Comparison of ENCODE assay signal across 11 mouse cellular contexts in genomic region chr5:114541656-114542445, GRCm38 (mm10). TPM values are rescaled to one million over a fixed set of nuclear protein-coding genes. Genes with fewer than 3 reads are reported as not detected.
DNase-seq lines count a peak whose midpoint lies in the region; ATAC-seq and TF ChIP-seq lines count a peak whose summit lies in the region.
"Had no signal": no experiment of that assay in that cellular context is flagged by ENCODE, and none has a peak within 500 bp of the region (broad histone marks: within the 10 kb centered on the region; RNA-seq: fewer than 3 reads in every experiment).

No protein-coding gene starts in this region.

- peaks cover 11% of the 10 kb centered on the region; the same call in 1 of the 2 replicates for H3K9me3 ChIP-seq in hindbrain, embryonic 10.5 days
- H3K9me3 ChIP-seq in hindbrain, embryonic 14.5 days (ENCODE audit: control insufficient read depth, low read length) = 0 out of 2 replicates have a peak, but pooled peaks cover 3% of the 10 kb centered on the region
- H3K9me3 ChIP-seq in ES-Bruce4 (replicated peaks; ENCODE audit: control insufficient read depth, insufficient read depth, low read length, poor library complexity, severe bottlenecking) = no peaks in the 10 kb centered on the region
- H3K9me3 ChIP-seq in embryonic facial prominence, embryonic 10.5 days = peaks cover 3% of the 10 kb centered on the region; the same call in 1 of the 2 replicates
- no peaks in the 10 kb centered on the region for H3K9me3 ChIP-seq in kidney, embryonic 14.5 days (ENCODE audit: control insufficient read depth, low read length)

- H3K36me3 ChIP-seq in hindbrain, embryonic 10.5 days = no peaks in the 10 kb centered on the region
- H3K36me3 ChIP-seq in hindbrain, embryonic 14.5 days (replicated peaks; ENCODE audit: control insufficient read depth, insufficient read depth) = no peaks in the 10 kb centered on the region
- no peaks in the 10 kb centered on the region for H3K36me3 ChIP-seq in ES-Bruce4 (ENCODE audit: control insufficient read depth, insufficient read depth, low read length, poor library complexity, severe bottlenecking)
- H3K36me3 ChIP-seq in embryonic facial prominence, embryonic 10.5 days (replicated peaks) = no peaks in the 10 kb centered on the region
- H3K36me3 ChIP-seq in kidney, embryonic 14.5 days (ENCODE audit: control insufficient read depth, insufficient read depth, low read length) = no peaks in the 10 kb centered on the region

- ATAC-seq in hindbrain, embryonic 14.5 days (ENCODE audit: low FRiP score) = no peak
- ATAC-seq in kidney, embryonic 14.5 days (ENCODE audit: low FRiP score, low TSS enrichment) = no peak

- no peak overlapping the region for H3K4me2 ChIP-seq in hindbrain, embryonic 14.5 days (replicated peaks)
- no peak overlapping the region for H3K4me2 ChIP-seq in kidney, embryonic 14.5 days (replicated peaks; ENCODE audit: low read depth, low read length)

- no peak for TF ChIP-seq POLR2A in ES-Bruce4 (IDR thresholded peaks at IDR 0.05; ENCODE audit: insufficient read depth, low read length)

- peak; percentile 38 for DNase-seq in hindbrain, embryonic 10.5 days (ENCODE audit: low spot score)
- DNase-seq in hindbrain, embryonic 14.5 days (ENCODE audit: low spot score) = no peak
- DNase-seq in embryonic facial prominence, embryonic 10.5 days (ENCODE audit: low spot score) = peak; percentile 54
- DNase-seq in heart, postnatal 14 days = peak; percentile 11 to 40
- no peak for DNase-seq in layer of hippocampus, adult 8-10 months (ENCODE audit: low spot score in 2 of 2)
- DNase-seq in right cerebral cortex, postnatal 36 days (ENCODE audit: low spot score in 2 of 2) = no peak
- DNase-seq: cerebellum, adult 8-10 months; thymus, adult 2 months had no signal

- no peak overlapping the region for H3K9ac ChIP-seq in hindbrain, embryonic 14.5 days
- H3K9ac ChIP-seq in ES-Bruce4 (ENCODE audit: low read depth, poor library complexity, severe bottlenecking) = no peak overlapping the region
- H3K9ac ChIP-seq in kidney, embryonic 14.5 days (ENCODE audit: low read depth, low read length) = no peak overlapping the region

- 37% methylated on average over 15 of the region's 15 CpGs for WGBS in hindbrain, embryonic 10.5 days
- WGBS in hindbrain, embryonic 14.5 days = 36% methylated on average over 15 of the region's 15 CpGs
- WGBS in embryonic facial prominence, embryonic 10.5 days = 37% methylated on average over 15 of the region's 15 CpGs
- 38% methylated on average over 15 of the region's 15 CpGs for WGBS in kidney, embryonic 14.5 days

- H3K27me3 ChIP-seq in hindbrain, embryonic 10.5 days (ENCODE audit: insufficient read depth, poor library complexity, severe bottlenecking) = peaks cover 45% of the 10 kb centered on the region
- H3K27me3 ChIP-seq in hindbrain, embryonic 14.5 days (ENCODE audit: control insufficient read depth, insufficient read depth, low read length) = peaks cover 6% of the 10 kb centered on the region
- no peaks in the 10 kb centered on the region for H3K27me3 ChIP-seq in ES-Bruce4 (ENCODE audit: control insufficient read depth, insufficient read depth, low read length, poor library complexity, severe bottlenecking)
- peaks cover 47% of the 10 kb centered on the region for H3K27me3 ChIP-seq in embryonic facial prominence, embryonic 10.5 days (replicated peaks; ENCODE audit: low read depth, poor library complexity, severe bottlenecking)
- peaks cover 10% of the 10 kb centered on the region for H3K27me3 ChIP-seq in kidney, embryonic 14.5 days (ENCODE audit: control insufficient read depth, insufficient read depth, low read length)

- TF ChIP-seq EP300 in ES-Bruce4 (IDR thresholded peaks at IDR 0.05; ENCODE audit: insufficient read depth, low read depth, low read length) = peak; percentile 76

- no peak overlapping the region for H3K27ac ChIP-seq in hindbrain, embryonic 10.5 days
- H3K27ac ChIP-seq in hindbrain, embryonic 14.5 days = no peak overlapping the region
- peak overlapping the region; percentile 85 for H3K27ac ChIP-seq in ES-Bruce4 (ENCODE audit: insufficient read depth, low read length)
- 0 out of 2 replicates have a peak overlapping the region, but pooled peaks have one; percentile 48 for H3K27ac ChIP-seq in embryonic facial prominence, embryonic 10.5 days (replicated peaks)
- no peak overlapping the region for H3K27ac ChIP-seq in kidney, embryonic 14.5 days (ENCODE audit: low read depth, low read length)

- intact Hi-C loops in heart, postnatal 14 days (cut with DNase I) = no loop called here

- H3K4me3 ChIP-seq in hindbrain, embryonic 10.5 days = no peak overlapping the region
- H3K4me3 ChIP-seq in hindbrain, embryonic 14.5 days (replicated peaks; ENCODE audit: low read length) = no peak overlapping the region
- no peak overlapping the region for H3K4me3 ChIP-seq in ES-Bruce4 (ENCODE audit: low read depth, low read length)
- no peak overlapping the region for H3K4me3 ChIP-seq in embryonic facial prominence, embryonic 10.5 days
- no peak overlapping the region for H3K4me3 ChIP-seq in kidney, embryonic 14.5 days (ENCODE audit: low read length)

- H3K4me1 ChIP-seq in hindbrain, embryonic 10.5 days (replicated peaks) = peaks cover 32% of the 10 kb centered on the region
- peaks cover 20% of the 10 kb centered on the region for H3K4me1 ChIP-seq in hindbrain, embryonic 14.5 days (replicated peaks; ENCODE audit: control insufficient read depth, insufficient read depth, low read length)
- peaks cover 10% of the 10 kb centered on the region for H3K4me1 ChIP-seq in ES-Bruce4 (ENCODE audit: control insufficient read depth, insufficient read depth, low read length)
- peaks cover 41% of the 10 kb centered on the region for H3K4me1 ChIP-seq in embryonic facial prominence, embryonic 10.5 days
- H3K4me1 ChIP-seq in kidney, embryonic 14.5 days (ENCODE audit: control insufficient read depth, insufficient read depth, low read length) = no peaks in the 10 kb centered on the region

- TF ChIP-seq CTCF in ES-Bruce4 (IDR thresholded peaks at IDR 0.05; ENCODE audit: low read depth, low read length) = no peak

RNA-seq across cellular contexts. Expression of gene Fam222a, which starts 26.0 kb away (rescaled TPM):
- polyA plus RNA-seq in hindbrain, embryonic 10.5 days (2016; fragmentation: Nextera tagmentation; extraction: Ambion mirVana) = 3.9 and 6.5 TPM in 2 replicates
- polyA plus RNA-seq in hindbrain, embryonic 14.5 days (2014; fragmentation: Nextera tagmentation; extraction: Ambion mirVana) = 6.6 and 6.7 TPM in 2 replicates
- polyA plus RNA-seq in ES-Bruce4 (2011; ENCODE audit: insufficient read depth, insufficient read length, low read depth, missing spikeins) = 3.4 and 5.3 TPM in 2 replicates
- 2.3 and 3.8 TPM in 2 replicates for polyA plus RNA-seq in embryonic facial prominence, embryonic 10.5 days (2016; fragmentation: Nextera tagmentation; extraction: Ambion mirVana)
- 1 to 10 TPM; 3.2 to 5.4 TPM for total RNA-seq in heart, postnatal 14 days (2021)
- total RNA-seq in layer of hippocampus, adult 8-10 months (2022) = 1 to 10 TPM; 4.9 to 7.2 (median 6.7) TPM
- polyA plus RNA-seq in kidney, embryonic 14.5 days (2014; fragmentation: Nextera tagmentation; extraction: Ambion mirVana) = 5.6 and 5.8 TPM in 2 replicates
- total RNA-seq: monocyte, adult 5-6 weeks had no signal

Comparison
In these comparisons a context has a peak if more than half of its experiments do, and no peak if none do; other contexts are left out.
1. DNase-seq: peak in hindbrain, embryonic 10.5 days (single experiment), embryonic facial prominence, embryonic 10.5 days (single experiment) and heart, postnatal 14 days (2 of 2); none in hindbrain, embryonic 14.5 days (single experiment), layer of hippocampus, adult 8-10 months (0 of 2) and right cerebral cortex, postnatal 36 days (0 of 2).
2. H3K27ac ChIP-seq: peak in ES-Bruce4 (single experiment) and embryonic facial prominence, embryonic 10.5 days (single experiment); none in hindbrain, embryonic 10.5 days (single experiment), hindbrain, embryonic 14.5 days (single experiment) and kidney, embryonic 14.5 days (single experiment).